Mouse (Mus musculus) spleen, adult 12 weeks (tissue): ENCODE measurements around the gene Irs4.

Experiments used
- DNase-seq: peaks from one replicate; pipeline ENCODE4 v3.0.0; 2022; ENCODE audit warnings: low spot score

The Irs4 gene

DNA sequence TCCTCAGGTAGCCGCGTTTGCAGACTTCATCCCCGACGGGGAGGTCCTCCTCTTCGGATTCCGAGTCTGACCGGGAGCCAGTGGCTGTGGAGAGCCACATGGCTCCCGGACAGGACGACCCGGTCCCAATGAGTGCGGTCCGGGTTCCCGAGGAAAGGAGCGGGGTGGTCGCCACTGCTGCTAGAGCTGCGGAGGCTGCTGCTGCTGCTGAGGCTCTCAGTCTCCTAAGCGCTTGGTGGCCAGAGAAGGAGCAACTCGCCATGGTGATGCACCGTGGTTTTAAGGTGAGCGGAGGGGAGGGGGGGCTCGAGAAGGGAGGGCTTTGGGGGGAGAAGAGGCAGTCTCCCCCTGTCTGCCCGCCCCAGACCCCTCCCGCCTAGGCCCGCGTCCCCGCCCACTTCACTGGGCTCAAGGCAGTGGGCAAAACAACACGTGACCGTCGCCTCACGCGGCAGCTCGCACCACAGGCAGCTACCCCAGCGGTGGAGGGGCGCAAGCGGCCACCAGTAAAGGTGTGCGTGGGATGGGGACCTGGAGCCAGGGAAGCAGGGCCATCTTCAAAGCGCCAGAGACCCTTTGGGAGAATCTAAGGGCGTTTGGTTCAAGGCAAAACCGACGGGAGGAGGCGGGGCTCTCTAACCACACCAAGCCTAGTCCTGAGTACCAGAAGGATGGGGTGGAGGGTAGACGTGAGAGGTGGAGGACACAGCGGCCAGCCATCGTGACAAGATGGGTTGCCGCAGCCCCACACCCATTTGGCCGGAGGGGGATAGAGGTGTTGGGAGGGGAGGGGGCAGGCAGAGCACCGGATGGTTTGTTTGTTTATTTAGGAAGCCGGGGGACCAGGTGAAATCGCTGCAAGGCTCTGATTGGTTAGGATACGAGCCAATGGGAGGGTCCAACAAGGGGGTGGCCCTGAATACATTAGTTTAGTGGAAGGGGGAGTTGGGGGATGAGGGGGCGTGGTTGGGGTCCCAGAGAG lies at the start of gene Irs4:
TSS of gene Irs4 (minus strand) at position 327 of the 982 bp plus-strand sequence.
- DNase-seq: no peak

DNA sequence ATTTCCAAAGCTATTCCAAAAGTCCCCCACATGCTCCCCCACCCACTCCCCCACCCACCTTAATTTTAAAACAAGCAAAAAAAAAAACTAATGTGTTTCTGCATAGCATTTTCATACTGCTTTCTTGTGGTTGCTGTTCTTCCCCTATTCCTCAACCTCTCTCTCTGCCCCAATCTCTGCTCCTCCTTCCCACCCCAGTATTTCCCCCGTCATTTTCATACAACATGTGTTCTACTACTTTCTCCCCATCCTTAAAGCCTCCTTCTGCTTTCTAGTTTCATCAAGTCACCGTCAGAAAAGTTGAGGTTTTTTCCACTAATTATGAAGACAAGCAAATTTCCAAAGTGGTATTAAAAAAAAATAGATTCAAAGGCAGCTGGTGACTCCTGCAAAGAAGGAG lies 25.3 kb upstream of the Irs4 start:
- no peak for DNase-seq

DNA sequence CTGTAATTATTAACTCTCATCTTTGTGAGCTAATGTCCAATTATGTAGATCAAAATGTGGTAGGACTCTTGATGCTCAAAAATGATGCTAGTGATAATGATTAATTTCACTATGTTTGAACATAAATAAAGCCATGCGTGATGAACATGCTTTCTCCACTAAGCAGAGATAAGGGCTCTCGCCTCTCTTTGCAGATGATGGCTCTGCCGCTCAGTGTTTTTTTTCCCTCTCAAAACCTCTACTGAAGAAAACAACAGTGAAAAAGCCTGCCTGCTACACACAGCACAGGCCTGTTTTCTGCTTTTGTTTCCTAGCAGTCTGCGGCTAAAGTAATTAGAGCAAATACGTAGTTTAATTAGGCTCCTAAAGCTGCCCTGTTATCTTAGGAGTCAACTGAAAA lies 4.5 kb upstream of the Irs4 start:
- DNase-seq: no peak

DNA sequence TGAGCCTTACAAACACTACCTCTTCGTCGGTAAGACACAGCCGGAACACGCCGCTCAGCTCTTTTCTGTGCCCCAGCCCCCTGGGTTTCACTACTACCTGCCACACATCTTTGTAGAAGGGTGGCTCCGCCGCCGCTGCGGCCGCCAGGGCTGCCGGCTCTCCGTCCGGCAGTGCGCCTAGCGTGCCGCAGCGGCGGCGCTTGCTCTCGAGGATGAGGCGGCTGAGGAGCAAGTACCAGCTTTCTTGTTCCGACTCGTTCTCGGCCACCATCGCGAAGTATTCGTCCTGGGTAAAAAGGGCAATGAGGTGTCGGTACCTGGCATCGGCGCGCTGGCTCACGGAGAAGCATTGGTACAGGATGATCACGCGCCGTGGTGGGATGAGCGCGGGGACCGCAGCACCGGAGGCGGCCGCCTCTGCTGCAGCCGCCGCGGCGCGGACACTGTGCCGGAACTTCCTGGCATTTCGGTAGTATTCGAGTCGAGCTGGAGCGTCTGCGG lies 622 bp downstream of the Irs4 start:
- no peak for DNase-seq

DNA sequence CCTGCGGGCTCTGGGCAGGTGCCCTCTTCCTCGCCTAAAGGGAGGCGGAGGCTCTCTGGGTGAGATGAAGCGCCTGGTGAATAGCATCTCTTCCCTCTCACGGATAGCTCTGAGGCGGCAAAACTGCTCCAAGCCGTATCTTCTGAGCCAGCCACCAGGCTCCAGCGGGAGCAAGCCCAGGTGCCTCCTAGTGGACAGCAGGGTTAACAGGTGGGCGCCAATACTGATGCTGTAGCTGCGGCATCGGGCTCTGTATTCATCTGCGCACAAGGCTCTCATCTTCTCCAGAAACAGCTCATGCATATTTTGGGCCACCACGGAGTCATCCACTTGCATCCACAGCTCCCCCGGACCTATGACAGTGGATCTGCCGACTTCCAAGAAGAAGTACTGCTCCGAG lies 1.1 kb downstream of the Irs4 start:
- DNase-seq: no peak

DNA sequence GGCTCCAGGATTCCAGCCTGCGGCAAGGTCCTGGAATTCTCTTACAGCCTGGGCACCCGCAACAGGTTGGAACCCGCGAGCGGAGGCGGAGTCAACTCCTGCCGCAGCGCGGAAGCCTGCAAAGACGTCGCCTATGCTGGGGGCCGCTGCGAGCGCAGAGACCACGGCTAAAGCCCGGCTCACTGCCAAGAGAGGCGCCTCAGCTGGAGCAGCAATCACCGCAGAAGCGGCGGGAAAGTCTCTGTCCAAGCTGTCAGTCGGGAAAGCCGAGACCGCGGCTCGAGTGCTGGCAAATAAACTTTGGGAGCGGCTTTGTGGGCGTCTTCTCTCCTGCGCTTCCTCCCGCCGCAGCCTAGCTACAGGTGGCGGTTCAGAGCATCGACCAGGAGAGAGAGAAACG lies 3.3 kb downstream of the Irs4 start:
- no peak for DNase-seq
